Mouse (Mus musculus): Measurements from ENCODE around the gene Hivep3.

DNA sequence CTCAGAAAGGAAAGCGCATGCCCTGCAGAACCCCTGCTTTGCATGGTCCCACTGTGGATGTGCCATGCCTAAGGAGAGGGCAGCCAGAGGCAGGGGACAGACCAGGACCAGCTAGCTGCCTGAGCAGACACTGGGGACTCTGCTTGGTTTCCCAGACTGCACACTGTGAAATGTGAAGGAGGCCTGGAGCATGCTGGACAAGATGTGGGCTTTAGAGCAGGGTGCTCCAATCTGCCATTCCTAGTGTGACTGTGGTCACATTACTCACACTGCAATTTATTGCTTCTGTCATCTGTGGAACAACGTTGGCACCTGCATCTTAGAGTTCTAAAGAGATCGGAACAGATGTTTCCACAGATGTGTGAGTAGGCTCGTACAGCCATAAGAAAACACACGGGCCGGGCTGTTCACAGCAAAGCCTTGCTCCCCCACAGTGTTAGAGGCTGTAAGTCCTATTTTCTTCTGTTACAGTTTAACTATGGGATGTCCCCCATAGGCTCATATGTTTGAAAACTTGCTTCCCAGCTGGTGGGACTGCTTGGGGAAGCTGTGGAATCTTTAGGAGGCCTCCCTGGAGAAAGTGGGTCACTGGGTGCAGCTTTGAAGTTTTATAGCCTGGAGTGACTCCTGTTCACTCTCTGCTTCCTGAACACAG is 154.1 kb downstream of the Hivep3 start:
- TF ChIP-seq CTCF (IDR thresholded peaks at IDR 0.05; ENCODE audit: low read depth, low read length) (no peak), POLR2A (IDR thresholded peaks at IDR 0.05; ENCODE audit: extremely low read depth, insufficient read depth, low read length) (no peak)
